Mouse (Mus musculus) midbrain, embryonic 12.5 days (tissue): ENCODE data around the gene S1pr2. TPM values are rescaled to one million over a fixed set of nuclear protein-coding genes. Genes with fewer than 3 reads are reported as not detected.
A peak's percentile ranks its signal among the peaks of the same experiment; 100 is the strongest.

Experiments
- ATAC-seq: fragments of 200-750 bp; cut with Nextera tagmentation; 2 replicates; pipeline ENCODE4 v1.8.0; 2017; ENCODE audit warnings: low read depth, moderate TSS enrichment, moderate library complexity; ENCODE audit not compliant: low FRiP score
- H3K27ac ChIP-seq: fragments of 300-500 bp; sonication (generic); replicated peaks from 2 replicates; pipeline ENCODE4 v1.5.1; 2016; ENCODE audit warnings: mild to moderate bottlenecking
- H3K27me3 ChIP-seq: fragments of 300-500 bp; sonication (generic); 2 replicates; pipeline ENCODE4 v1.6.1; 2016; ENCODE audit warnings: mild to moderate bottlenecking
- H3K36me3 ChIP-seq: fragments of 300-500 bp; sonication (generic); 2 replicates; pipeline ENCODE4 v1.6.1; 2016
- H3K4me1 ChIP-seq: fragments of 300-500 bp; sonication (generic); 2 replicates; pipeline ENCODE4 v1.6.1; 2016
- H3K4me2 ChIP-seq: fragments of 300-500 bp; sonication (generic); replicated peaks from 2 replicates; pipeline ENCODE4 v1.6.1; 2016; ENCODE audit warnings: mild to moderate bottlenecking, moderate library complexity
- H3K4me3 ChIP-seq: fragments of 300-500 bp; sonication (generic); 2 replicates; pipeline ENCODE4 v1.5.1; 2016; ENCODE audit warnings: mild to moderate bottlenecking
- H3K9ac ChIP-seq: fragments of 300-500 bp; sonication (generic); replicated peaks from 2 replicates; pipeline ENCODE4 v1.6.1; 2016; ENCODE audit warnings: mild to moderate bottlenecking, moderate library complexity
- H3K9me3 ChIP-seq: fragments of 300-500 bp; sonication (generic); 2 replicates; pipeline ENCODE4 v1.6.1; 2016; ENCODE audit warnings: mild to moderate bottlenecking
- WGBS: fragments of 180-500 bp; shearing (Covaris S2); methylation state at CpG from one replicate; pipeline ENCODE4 v1.1.7; 2016; 5-methylcytosine and 5-hydroxymethylcytosine counted together
- polyA plus RNA-seq: library from polyadenylated mRNA; unstranded; fragments of >200 nt; fragmentation: Nextera tagmentation; extraction: Ambion mirVana; gene quantifications from 2 replicates; pipeline ENCODE4 v1.2.1, GENCODE M21; 2016

S1pr2 gene
- polyA plus RNA-seq, 1 experiment from 2014 or later: 22.6 TPM

GRCm38 (mm10) chr9:20976961-20977689, 544 bp upstream of the S1pr2 start:
- no peak overlapping the region for H3K27ac ChIP-seq

GRCm38 (mm10) chr9:20975431-20976215, 958 bp downstream of the S1pr2 start:
- peak; percentile 57; the same call in 1 of the 2 replicates for ATAC-seq
- under 1% methylated on average over 45 of the region's 45 CpGs for WGBS
- Histone ChIP-seq H3K4me3 (peak overlapping the region; percentile 78), H3K9me3 (no peaks in the 10 kb centered on the region), H3K27ac (no peak overlapping the region), H3K4me1 (peaks cover 34% of the 10 kb centered on the region), H3K36me3 (no peaks in the 10 kb centered on the region), H3K4me2 (peak overlapping the region; percentile 84), H3K27me3 (peaks cover 5% of the 10 kb centered on the region; the same call in 1 of the 2 replicates), H3K9ac (peak overlapping the region; percentile 73)

More at GRCm38 (mm10) chr9:20976961-20977689, 544 bp upstream of the S1pr2 start:
- peak; percentile 27; the same call in 1 of the 2 replicates for ATAC-seq
- no peaks in the 10 kb centered on the region for H3K36me3 ChIP-seq
- H3K27me3 ChIP-seq: peaks cover 5% of the 10 kb centered on the region; the same call in 1 of the 2 replicates
- no peak overlapping the region for H3K9ac ChIP-seq
- 1% methylated on average over 4 of the region's 4 CpGs for WGBS
- H3K4me3 ChIP-seq: peak overlapping the region; percentile 78
- H3K4me2 ChIP-seq: peak overlapping the region; percentile 84
- peaks cover 29% of the 10 kb centered on the region for H3K4me1 ChIP-seq
- H3K9me3 ChIP-seq: no peaks in the 10 kb centered on the region

GRCm38 (mm10) chr9:20973682-20974075, 2.9 kb downstream of the S1pr2 start:
- ATAC-seq: no peak
- no peak overlapping the region for H3K4me3 ChIP-seq

GRCm38 (mm10) chr9:20973001-20973681, 3.4 kb downstream of the S1pr2 start:
- H3K27ac ChIP-seq: no peak overlapping the region
- H3K27me3 ChIP-seq: peaks cover 5% of the 10 kb centered on the region; the same call in 1 of the 2 replicates
- 86% methylated on average over 4 of the region's 4 CpGs for WGBS
- no peaks in the 10 kb centered on the region for H3K9me3 ChIP-seq
- no peak overlapping the region for H3K4me3 ChIP-seq
- H3K9ac ChIP-seq: no peak overlapping the region; the same call in 1 of the 2 replicates
- H3K4me1 ChIP-seq: peaks cover 34% of the 10 kb centered on the region
- H3K4me2 ChIP-seq: peak overlapping the region; percentile 26; the same call in 1 of the 2 replicates
- peaks cover 6% of the 10 kb centered on the region for H3K36me3 ChIP-seq
- no peak for ATAC-seq

More at GRCm38 (mm10) chr9:20973682-20974075, 2.9 kb downstream of the S1pr2 start:
- Histone ChIP-seq H3K9me3 (no peaks in the 10 kb centered on the region), H3K36me3 (peaks cover under 1% of the 10 kb centered on the region; the same call in 1 of the 2 replicates), H3K4me2 (0 out of 2 replicates have a peak overlapping the region, but pooled peaks have one; percentile 6), H3K4me1 (peaks cover 34% of the 10 kb centered on the region), H3K27ac (no peak overlapping the region), H3K27me3 (peaks cover 5% of the 10 kb centered on the region; the same call in 1 of the 2 replicates), H3K9ac (no peak overlapping the region; the same call in 1 of the 2 replicates)
- 57% methylated on average over 5 of the region's 6 CpGs for WGBS

GRCm38 (mm10) chr9:20972141-20972992, 4.2 kb downstream of the S1pr2 start:
- Histone ChIP-seq H3K36me3 (peaks cover 14% of the 10 kb centered on the region), H3K27ac (0 out of 2 replicates have a peak overlapping the region, but pooled peaks have one; percentile 35), H3K4me1 (peaks cover 34% of the 10 kb centered on the region), H3K9ac (no peak overlapping the region; the same call in 1 of the 2 replicates), H3K4me2 (peak overlapping the region; percentile 26), H3K27me3 (peaks cover 5% of the 10 kb centered on the region; the same call in 1 of the 2 replicates), H3K4me3 (no peak overlapping the region), H3K9me3 (no peaks in the 10 kb centered on the region)
- no peak for ATAC-seq
- 35% methylated on average over 28 of the region's 28 CpGs for whole genome bisulfite sequencing

GRCm38 (mm10) chr9:20971751-20972140, 4.8 kb downstream of the S1pr2 start:
- Histone ChIP-seq H3K4me1 (peaks cover 34% of the 10 kb centered on the region), H3K4me2 (no peak overlapping the region), H3K36me3 (peaks cover 19% of the 10 kb centered on the region), H3K27me3 (peaks cover 5% of the 10 kb centered on the region; the same call in 1 of the 2 replicates), H3K9me3 (no peaks in the 10 kb centered on the region), H3K9ac (no peak overlapping the region; the same call in 1 of the 2 replicates), H3K27ac (no peak overlapping the region), H3K4me3 (no peak overlapping the region)
- 84% methylated on average over 7 of the region's 7 CpGs for WGBS
- no peak for ATAC-seq

GRCm38 (mm10) chr9:20966747-20967146, 9.8 kb downstream of the S1pr2 start:
- H3K4me3 ChIP-seq: no peak overlapping the region
- no peak for ATAC-seq
- no peaks in the 10 kb centered on the region for H3K27me3 ChIP-seq
- no peak overlapping the region for H3K9ac ChIP-seq
- H3K4me1 ChIP-seq: 0 out of 2 replicates have a peak, but pooled peaks cover 1% of the 10 kb centered on the region
- no peak overlapping the region for H3K27ac ChIP-seq
- peaks cover 19% of the 10 kb centered on the region for H3K36me3 ChIP-seq
- WGBS: 85% methylated on average over 5 of the region's 5 CpGs
- no peaks in the 10 kb centered on the region for H3K9me3 ChIP-seq
- no peak overlapping the region for H3K4me2 ChIP-seq

- H3K9ac ChIP-seq: no peak overlapping the region
- no peaks in the 10 kb centered on the region for H3K4me1 ChIP-seq
- no peaks in the 10 kb centered on the region for H3K9me3 ChIP-seq
- H3K27ac ChIP-seq: no peak overlapping the region
- H3K27me3 ChIP-seq: no peaks in the 10 kb centered on the region
- peaks cover 19% of the 10 kb centered on the region for H3K36me3 ChIP-seq
- H3K4me2 ChIP-seq: no peak overlapping the region
- no peak overlapping the region for H3K4me3 ChIP-seq
- ATAC-seq: no peak
- WGBS: 84% methylated on average over 3 of the region's 3 CpGs
These were observed 10.6 kb downstream of the S1pr2 start for GRCm38 (mm10) chr9:20966008-20966407.

- no peak overlapping the region for H3K9ac ChIP-seq
- H3K4me3 ChIP-seq: no peak overlapping the region
- H3K27ac ChIP-seq: no peak overlapping the region
- no peak overlapping the region for H3K4me2 ChIP-seq
- no peaks in the 10 kb centered on the region for H3K4me1 ChIP-seq
- H3K36me3 ChIP-seq: peaks cover 19% of the 10 kb centered on the region
- WGBS: 84% methylated on average over 4 of the region's 4 CpGs
- no peaks in the 10 kb centered on the region for H3K27me3 ChIP-seq
- no peak for ATAC-seq
- no peaks in the 10 kb centered on the region for H3K9me3 ChIP-seq
These were observed 11.0 kb downstream of the S1pr2 start for GRCm38 (mm10) chr9:20965606-20966005.

GRCm38 (mm10) chr9:20961557-20961956, 15.0 kb downstream of the S1pr2 start:
- H3K9me3 ChIP-seq: no peaks in the 10 kb centered on the region
- H3K4me3 ChIP-seq: no peak overlapping the region
- H3K27ac ChIP-seq: no peak overlapping the region
- WGBS: 79% methylated on average over 9 of the region's 9 CpGs
- H3K4me2 ChIP-seq: no peak overlapping the region
- no peaks in the 10 kb centered on the region for H3K36me3 ChIP-seq
- no peaks in the 10 kb centered on the region for H3K4me1 ChIP-seq
- H3K27me3 ChIP-seq: no peaks in the 10 kb centered on the region
- ATAC-seq: no peak
- H3K9ac ChIP-seq: no peak overlapping the region
